Comparison of ENCODE assay signal across 8 mouse cellular contexts in the genomic region with DNA sequence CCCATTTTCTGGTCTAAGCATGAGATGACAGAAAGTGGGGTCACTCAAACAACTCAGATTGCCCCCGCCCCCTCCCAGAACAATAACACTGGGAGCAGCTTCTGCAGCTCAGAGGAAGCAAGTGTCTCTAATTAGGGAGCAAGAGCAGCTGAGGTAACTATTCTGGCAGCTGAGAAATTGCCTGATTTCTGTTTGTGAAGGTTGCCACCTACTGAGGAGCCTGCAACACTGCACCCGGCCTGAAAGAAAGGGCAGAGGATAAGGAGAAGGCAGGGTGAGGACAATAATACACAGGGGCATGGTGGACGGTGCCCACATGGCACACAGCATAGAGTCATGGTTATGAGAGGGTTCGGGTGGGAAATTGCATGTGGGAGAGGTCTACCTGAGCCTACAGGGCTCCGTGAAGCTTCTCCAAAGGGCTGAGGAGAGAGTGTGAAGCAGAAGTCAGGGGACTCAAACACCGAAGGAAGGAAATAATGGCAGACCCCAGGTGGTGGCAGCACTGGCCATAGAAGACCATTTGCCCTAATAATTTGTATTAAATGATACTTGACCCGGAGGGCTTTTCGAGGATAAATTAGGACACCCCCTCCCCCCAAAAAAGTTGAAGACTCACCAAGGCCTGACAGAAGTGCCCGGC.
DNase-seq lines count a peak whose midpoint lies in the region; ATAC-seq and TF ChIP-seq lines count a peak whose summit lies in the region.

No protein-coding gene starts in this region.

- H3K9me3 ChIP-seq in embryonic facial prominence, embryonic 10.5 days: no peaks in the 10 kb centered on the region
- no peaks in the 10 kb centered on the region for H3K9me3 ChIP-seq in midbrain, embryonic 15.5 days

- intact Hi-C loops in left cerebral cortex, postnatal 25 days (cut with DNase I): loop anchor here (2.0 to 10.0 kb wide), 4 partner anchors 249 to 1619 kb away; no protein-coding TSS in a partner anchor

- no peak for TF ChIP-seq POLR2A in testis, adult 2 months (IDR thresholded peaks at IDR 0.05; ENCODE audit: control insufficient read depth, low read depth, low read length)

- TF ChIP-seq CTCF in testis, adult 2 months (IDR thresholded peaks at IDR 0.05; ENCODE audit: control insufficient read depth, insufficient read depth, insufficient replicate concordance, low read depth, low read length): peak; percentile 52; the same call in 1 of the 2 replicates

- H3K27ac ChIP-seq in embryonic facial prominence, embryonic 10.5 days (replicated peaks): peak overlapping the region; percentile 65
- no peak overlapping the region for H3K27ac ChIP-seq in midbrain, embryonic 15.5 days
- no peak overlapping the region for H3K27ac ChIP-seq in testis, adult 2 months (ENCODE audit: control insufficient read depth, insufficient read depth, low read depth, low read length)

- WGBS in embryonic facial prominence, embryonic 10.5 days: 37% methylated on average over 9 of the region's 9 CpGs
- 37% methylated on average over 9 of the region's 9 CpGs for WGBS in midbrain, embryonic 15.5 days

- peak; percentile 65 for DNase-seq in 3T3-L1 (ENCODE audit: low read depth, low spot score)
- DNase-seq in adrenal gland, adult 8-10 months: peak; percentile 5
- peak; percentile 74 for DNase-seq in embryonic facial prominence, embryonic 10.5 days (ENCODE audit: low spot score)
- DNase-seq in kidney, adult 18-20 months: peak; percentile 44
- DNase-seq in left cerebral cortex, postnatal 25 days (ENCODE audit: low spot score in 2 of 2): peak; percentile 74 to 86

- H3K36me3 ChIP-seq in embryonic facial prominence, embryonic 10.5 days (replicated peaks): no peaks in the 10 kb centered on the region
- H3K36me3 ChIP-seq in midbrain, embryonic 15.5 days (replicated peaks): no peaks in the 10 kb centered on the region
- H3K36me3 ChIP-seq in testis, adult 2 months (ENCODE audit: control insufficient read depth, insufficient read depth, low read length): no peaks in the 10 kb centered on the region

- H3K9ac ChIP-seq in midbrain, embryonic 15.5 days: no peak overlapping the region

- H3K4me1 ChIP-seq in embryonic facial prominence, embryonic 10.5 days: peaks cover 22% of the 10 kb centered on the region
- H3K4me1 ChIP-seq in midbrain, embryonic 15.5 days: peaks cover 5% of the 10 kb centered on the region
- H3K4me1 ChIP-seq in testis, adult 2 months (ENCODE audit: control insufficient read depth, insufficient read depth, low read length): no peaks in the 10 kb centered on the region

- H3K27me3 ChIP-seq in embryonic facial prominence, embryonic 10.5 days (replicated peaks; ENCODE audit: low read depth, poor library complexity, severe bottlenecking): no peaks in the 10 kb centered on the region
- H3K27me3 ChIP-seq in midbrain, embryonic 15.5 days (replicated peaks): no peaks in the 10 kb centered on the region
- no peaks in the 10 kb centered on the region for H3K27me3 ChIP-seq in testis, adult 2 months (ENCODE audit: control insufficient read depth, insufficient read depth, low read length)

- H3K4me2 ChIP-seq in midbrain, embryonic 15.5 days: no peak overlapping the region

- no peak overlapping the region for H3K4me3 ChIP-seq in embryonic facial prominence, embryonic 10.5 days
- no peak overlapping the region for H3K4me3 ChIP-seq in midbrain, embryonic 15.5 days
- no peak overlapping the region for H3K4me3 ChIP-seq in testis, adult 2 months (ENCODE audit: control insufficient read depth, low read depth, low read length)

- ATAC-seq in granulocyte monocyte progenitor cell, adult 5-6 weeks (replicated peaks; ENCODE audit: poor library complexity, severe bottlenecking): peak; percentile 66
- peak; percentile 93 for ATAC-seq in midbrain, embryonic 15.5 days (replicated peaks)

Comparison
In these comparisons a context has a peak if more than half of its experiments do, and no peak if none do; other contexts are left out.
1. DNase-seq: peak in every context shown above with its lines; median percentile 80 in left cerebral cortex, postnatal 25 days; 74 in embryonic facial prominence, embryonic 10.5 days; 65 in 3T3-L1; 44 in kidney, adult 18-20 months; 5 in adrenal gland, adult 8-10 months.